Mouse (Mus musculus): ENCODE measurements around the gene Slc9a3r2. TPM values are rescaled to one million over a fixed set of nuclear protein-coding genes. Genes with fewer than 3 reads are reported as not detected.

Gene Slc9a3r2
- polyA plus RNA-seq (2012) = 6.3 and 8.8 TPM in 2 replicates

DNA sequence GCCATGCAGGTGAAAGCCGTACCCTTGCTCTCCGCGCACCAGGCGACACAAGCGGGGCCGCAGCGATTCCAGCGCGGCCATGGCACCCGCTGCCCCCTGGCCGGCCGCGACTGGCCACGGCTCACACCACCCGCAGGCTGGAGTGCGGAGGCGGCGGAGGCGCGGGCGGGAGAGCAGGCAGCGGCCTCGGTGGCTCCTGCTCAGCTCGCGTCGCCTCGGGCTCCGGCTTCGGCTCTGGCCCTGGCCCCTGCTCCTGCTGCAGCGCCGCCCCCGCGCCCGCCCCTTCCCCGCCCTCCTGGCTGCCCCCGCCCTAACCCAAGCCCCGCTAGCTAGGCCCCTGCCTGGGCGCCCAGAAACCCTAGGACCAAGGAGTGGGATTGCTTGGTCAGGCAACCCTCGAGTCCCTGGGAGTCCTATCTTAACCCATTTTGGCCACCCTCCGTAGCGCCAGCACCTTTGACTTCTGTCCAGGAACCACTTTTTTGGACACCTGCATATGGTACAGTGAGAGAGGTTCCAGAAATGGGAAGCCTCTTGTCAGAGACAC lies at the start of gene Slc9a3r2:
Slc9a3r2 (minus strand) TSS at position 258 of the 547 bp plus-strand sequence.

DNA sequence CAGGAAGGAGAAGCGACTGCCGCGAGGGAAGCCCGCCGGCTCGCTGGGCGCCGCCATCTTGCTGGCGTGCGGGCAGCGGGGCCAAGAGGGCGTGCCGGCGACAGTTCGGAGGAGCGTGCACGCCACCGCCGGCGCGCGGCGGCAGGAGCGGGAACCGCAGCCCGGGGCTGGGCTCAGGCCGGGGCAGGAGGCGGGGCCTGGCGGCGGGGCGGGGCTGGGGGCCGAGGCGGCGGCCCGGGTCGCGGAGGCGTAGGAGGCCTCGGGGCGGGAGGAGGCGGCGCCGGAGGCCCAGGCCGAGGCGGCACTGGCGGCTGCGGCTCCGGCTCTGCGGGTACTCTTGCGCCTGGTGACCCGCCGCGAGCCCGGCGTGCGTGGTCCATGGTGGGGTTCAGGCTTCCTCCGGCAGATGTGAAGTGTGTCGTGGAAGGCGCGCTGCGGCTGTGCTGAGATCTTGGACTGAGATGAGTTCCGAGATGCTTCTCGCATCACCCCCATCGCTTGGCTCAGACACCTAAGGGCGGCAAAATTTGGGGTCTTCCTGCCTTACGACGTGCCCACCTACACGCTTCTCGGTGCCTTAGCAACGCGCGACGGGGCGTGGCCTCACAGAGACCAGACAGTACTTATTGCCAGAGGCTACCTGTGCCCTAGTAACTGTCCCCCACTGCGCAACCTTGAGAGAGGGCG lies 46.0 kb upstream of the Slc9a3r2 start, which contains the start of the genes Gfer and Noxo1:
Gfer (minus strand) TSS at position 146 of the 687 bp plus-strand sequence.
Noxo1 (plus strand) TSS at position 224 of the 687 bp plus-strand sequence.

DNA sequence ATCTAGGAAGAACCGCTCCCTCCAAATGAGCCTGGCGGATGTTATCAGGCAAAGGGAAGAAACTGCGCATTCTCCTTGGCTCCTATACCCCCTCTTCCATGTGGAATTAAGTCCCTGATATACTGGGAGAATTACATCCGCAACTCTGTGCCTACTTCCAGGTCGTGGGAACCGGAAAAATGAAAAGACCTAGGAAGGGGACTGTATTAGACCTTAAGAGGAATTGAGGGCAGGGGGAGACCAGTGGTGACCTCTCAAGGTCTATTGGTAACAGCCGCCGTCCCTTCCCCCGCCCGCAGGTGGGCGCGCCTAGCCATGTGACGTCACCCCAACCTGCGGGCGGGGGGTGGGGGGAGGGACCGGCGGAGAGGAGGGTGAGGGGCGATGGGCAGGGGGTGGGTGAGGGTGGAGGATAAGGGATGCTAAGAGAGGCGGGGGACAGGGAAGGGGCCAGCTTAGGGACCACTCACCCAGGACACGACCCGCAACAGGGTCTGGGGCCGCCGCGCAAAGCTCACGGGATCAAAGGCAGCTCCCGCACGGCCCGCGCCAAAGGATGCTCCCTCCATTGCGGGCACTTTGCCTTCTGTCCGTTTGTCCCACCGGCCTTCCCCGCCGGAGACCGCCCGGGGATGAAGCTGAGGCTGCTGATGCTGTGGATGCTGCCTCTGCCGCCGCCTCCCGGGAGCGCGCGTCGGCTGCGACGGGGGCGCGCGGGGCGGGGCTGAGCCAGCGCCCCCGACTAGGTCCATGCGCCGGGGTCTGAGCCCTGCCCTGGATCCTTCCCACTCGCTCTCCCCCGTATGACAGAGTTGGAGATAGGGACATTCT lies 39.3 kb upstream of the Slc9a3r2 start, which contains the start of gene Syngr3:
Syngr3 (minus strand) TSS at position 705 of the 831 bp plus-strand sequence.

DNA sequence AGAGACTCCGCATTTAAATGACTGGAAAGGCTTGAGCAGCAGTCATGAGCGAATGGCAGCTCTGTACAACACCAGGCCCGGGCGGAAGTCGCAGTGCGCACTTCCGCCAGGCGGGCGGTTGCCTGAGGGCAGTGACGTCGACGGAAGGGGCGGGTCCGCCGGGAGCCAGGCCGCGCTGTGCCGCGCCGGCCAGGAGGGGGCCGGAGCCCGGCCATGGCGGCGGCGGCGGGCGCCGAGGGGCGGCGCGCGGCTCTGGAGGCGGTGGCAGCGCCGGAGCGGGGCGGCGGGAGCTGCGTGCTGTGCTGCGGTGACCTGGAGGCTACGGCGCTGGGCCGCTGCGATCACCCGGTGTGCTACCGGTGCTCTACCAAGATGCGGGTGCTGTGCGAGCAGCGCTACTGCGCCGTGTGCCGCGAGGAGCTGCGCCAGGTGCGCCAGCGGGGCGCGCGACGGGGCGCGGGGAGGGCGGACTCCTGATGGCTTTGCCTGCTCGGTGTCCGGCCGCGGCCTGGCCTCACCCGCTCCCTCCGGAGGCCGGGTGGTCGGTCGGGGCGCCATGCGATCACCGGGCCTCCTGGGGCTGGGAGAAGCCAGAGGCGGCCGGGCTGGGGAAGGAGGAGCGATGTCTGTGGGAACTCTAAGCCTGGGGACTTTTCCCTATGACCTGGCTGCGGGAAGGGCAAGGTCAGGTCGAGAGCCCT lies 19.6 kb upstream of the Slc9a3r2 start, which contains the start of gene Zfp598:
Zfp598 (plus strand) TSS at position 143 of the 701 bp plus-strand sequence.

DNA sequence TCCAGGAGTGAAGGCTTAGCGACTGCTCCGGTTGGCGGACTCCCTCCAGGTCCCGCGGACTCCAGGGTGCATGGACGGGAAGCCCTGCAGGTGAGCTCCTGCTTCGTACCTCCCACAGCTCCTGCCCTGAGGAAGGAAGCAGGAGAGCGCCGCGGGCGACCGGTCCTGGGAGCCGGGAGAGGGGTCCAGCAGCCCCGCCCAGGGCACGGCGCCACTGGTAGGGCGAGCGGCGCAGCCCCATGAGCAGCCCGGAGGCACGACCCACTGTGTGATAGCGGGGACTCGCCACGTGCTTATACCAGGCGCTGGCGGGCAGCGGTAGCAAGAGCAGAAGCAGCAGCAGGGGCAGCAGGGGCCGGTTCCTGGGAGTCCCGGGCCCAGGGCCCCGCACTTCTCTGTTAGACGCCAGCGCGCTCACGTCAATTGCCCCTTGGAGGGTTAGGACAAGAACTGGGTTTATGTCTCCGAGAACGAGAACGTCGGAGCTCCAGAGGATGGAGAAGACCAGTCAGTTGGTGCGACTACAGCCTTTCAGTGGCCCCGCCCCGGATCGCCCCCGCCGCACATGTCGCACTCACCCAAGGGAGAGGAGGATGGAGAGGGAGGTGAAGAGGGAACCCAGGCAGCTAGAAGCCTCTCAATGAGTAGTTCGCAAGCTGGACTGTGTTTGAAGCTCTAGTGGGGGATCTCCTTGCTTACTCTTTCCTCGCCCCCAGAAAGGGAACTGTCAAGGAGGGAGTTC lies 8.1 kb upstream of the Slc9a3r2 start, which contains the start of gene Npw:
Npw (minus strand) TSS at position 441 of the 742 bp plus-strand sequence.

DNA sequence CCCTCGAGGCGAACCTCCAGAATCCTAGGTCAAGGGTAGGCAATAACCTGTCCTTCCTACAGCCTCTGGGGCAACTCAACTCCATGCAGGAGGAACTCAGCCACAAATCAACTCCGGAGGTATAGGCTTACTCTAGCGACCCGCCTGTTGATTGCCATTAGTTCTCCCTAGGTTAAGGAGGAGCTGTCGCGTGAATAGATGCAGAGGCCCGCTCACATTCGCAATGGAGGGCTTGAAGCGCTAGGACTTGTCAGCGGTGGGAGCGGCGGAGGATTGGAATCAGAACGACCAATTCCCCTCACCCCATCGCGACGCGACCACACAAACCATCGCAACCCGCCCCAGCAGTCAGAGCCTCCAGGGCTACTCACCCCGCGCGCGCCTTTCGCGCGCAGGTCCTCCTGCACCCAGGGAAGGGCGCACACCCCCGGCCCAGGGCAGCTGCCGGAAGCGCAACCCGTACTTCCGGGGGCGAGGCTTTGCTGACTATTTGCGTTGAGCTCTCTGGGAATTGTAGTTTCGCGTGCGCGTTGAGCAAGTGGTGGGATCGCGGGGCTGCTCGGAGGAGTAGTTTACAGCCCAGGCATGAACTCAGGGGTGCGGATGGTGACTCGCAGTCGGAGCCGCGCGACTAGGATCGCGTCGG lies 17.8 kb downstream of the Slc9a3r2 start, which contains the start of the genes Tsc2 and Nthl1:
Tsc2 (minus strand) TSS at position 464 of the 646 bp plus-strand sequence.
Nthl1 (plus strand) TSS at position 514 of the 646 bp plus-strand sequence.

Other genes starting within 250 kb of the Slc9a3r2 start
- 380 and 417 TPM in 2 replicates for gene Rnps1, start 235.8 kb downstream of the Slc9a3r2 start, polyA plus RNA-seq (2012)
- gene Eci1, start 223.7 kb downstream of the Slc9a3r2 start, polyA plus RNA-seq (2012) = 60.8 and 65.3 TPM in 2 replicates
- 0.14 and 0.30 TPM in 2 replicates for gene Dnase1l2, start 207.2 kb downstream of the Slc9a3r2 start, polyA plus RNA-seq (2012)
- gene E4f1, start 180.0 kb downstream of the Slc9a3r2 start, polyA plus RNA-seq (2012) = 22.1 and 25.5 TPM in 2 replicates
- gene Pgp, start 179.9 kb downstream of the Slc9a3r2 start, polyA plus RNA-seq (2012) = 40.9 and 49.4 TPM in 2 replicates
- 0.47 TPM in 1 of 2 replicates, not detected in the other for gene Bricd5, start 176.4 kb downstream of the Slc9a3r2 start, polyA plus RNA-seq (2012)
- gene Mlst8, start 171.2 kb downstream of the Slc9a3r2 start, polyA plus RNA-seq (2012) = 11.5 and 13.6 TPM in 2 replicates
- 0.09 TPM in 2 replicates for gene Caskin1, start 161.7 kb downstream of the Slc9a3r2 start, polyA plus RNA-seq (2012)
- 245 and 258 TPM in 2 replicates for gene Traf7, start 122.4 kb downstream of the Slc9a3r2 start, polyA plus RNA-seq (2012)
- gene Rab26, start 116.1 kb downstream of the Slc9a3r2 start, polyA plus RNA-seq (2012) = 0.11 and 0.31 TPM in 2 replicates
- gene Pkd1, start 100.5 kb downstream of the Slc9a3r2 start, polyA plus RNA-seq (2012) = 8.2 and 11.0 TPM in 2 replicates
- 54.9 and 75.1 TPM in 2 replicates for gene Tsc2, start 17.7 kb downstream of the Slc9a3r2 start, polyA plus RNA-seq (2012)
- gene Nthl1, start 17.6 kb downstream of the Slc9a3r2 start, polyA plus RNA-seq (2012) = 13.1 and 14.7 TPM in 2 replicates
- 1.1 and 1.8 TPM in 2 replicates for gene Npw, start 8.1 kb upstream of the Slc9a3r2 start, polyA plus RNA-seq (2012)
- gene Zfp598, start 19.4 kb upstream of the Slc9a3r2 start, polyA plus RNA-seq (2012) = 115 and 133 TPM in 2 replicates
- 0.09 and 0.17 TPM in 2 replicates for gene Syngr3, start 39.6 kb upstream of the Slc9a3r2 start, polyA plus RNA-seq (2012)
- 83.1 and 98.4 TPM in 2 replicates for gene Gfer, start 45.8 kb upstream of the Slc9a3r2 start, polyA plus RNA-seq (2012)
- 1.4 and 1.9 TPM in 2 replicates for gene Noxo1, start 45.9 kb upstream of the Slc9a3r2 start, polyA plus RNA-seq (2012)
- gene Tbl3, start 57.3 kb upstream of the Slc9a3r2 start, polyA plus RNA-seq (2012) = 27.5 and 29.5 TPM in 2 replicates
- 0.10 and 0.29 TPM in 2 replicates for gene Rnf151, start 67.7 kb upstream of the Slc9a3r2 start, polyA plus RNA-seq (2012)
- gene Rps2, start 67.8 kb upstream of the Slc9a3r2 start, polyA plus RNA-seq (2012) = 3,004 and 3,175 TPM in 2 replicates
- 406 and 479 TPM in 2 replicates for gene Ndufb10, start 74.2 kb upstream of the Slc9a3r2 start, polyA plus RNA-seq (2012)
- gene Rpl3l, start 77.5 kb upstream of the Slc9a3r2 start, polyA plus RNA-seq (2012) = 0.62 and 0.84 TPM in 2 replicates
- 41.5 and 68.8 TPM in 2 replicates for gene Msrb1, start 86.3 kb upstream of the Slc9a3r2 start, polyA plus RNA-seq (2012)
- 0.26 and 0.34 TPM in 2 replicates for gene Hs3st6, start 102.7 kb upstream of the Slc9a3r2 start, polyA plus RNA-seq (2012)
- gene Meiob, start 154.0 kb upstream of the Slc9a3r2 start, polyA plus RNA-seq (2012) = not detected in 2 replicates
- gene Hagh, start 189.8 kb upstream of the Slc9a3r2 start, polyA plus RNA-seq (2012) = 23.5 and 28.8 TPM in 2 replicates
- gene Fahd1, start 200.0 kb upstream of the Slc9a3r2 start, polyA plus RNA-seq (2012) = 4.0 and 4.1 TPM in 2 replicates
- 0.05 and 0.10 TPM in 2 replicates for gene Igfals, start 215.7 kb upstream of the Slc9a3r2 start, polyA plus RNA-seq (2012)
- 90.9 and 102 TPM in 2 replicates for gene Nubp2, start 236.0 kb upstream of the Slc9a3r2 start, polyA plus RNA-seq (2012)
- 36.2 and 37.4 TPM in 2 replicates for gene Spsb3, start 236.3 kb upstream of the Slc9a3r2 start, polyA plus RNA-seq (2012)
- gene Eme2, start 244.8 kb upstream of the Slc9a3r2 start, polyA plus RNA-seq (2012) = 16.0 and 16.9 TPM in 2 replicates
- gene Mrps34, start 244.8 kb upstream of the Slc9a3r2 start, polyA plus RNA-seq (2012) = 84.7 and 84.8 TPM in 2 replicates
- gene Nme3, start 246.2 kb upstream of the Slc9a3r2 start, polyA plus RNA-seq (2012) = 19.9 and 26.0 TPM in 2 replicates

Data from megakaryocyte-erythroid progenitor cell, adult 5 weeks (primary cell).